Mouse (Mus musculus) bone marrow macrophage, adult 2 months (primary cell): ENCODE measurements around the gene Tas2r140.

Source experiments
- CTCF ChIP-seq: IDR thresholded peaks from 2 replicates; pipeline ENCODE4 v1.5.1; 2012; ENCODE audit warnings: low read depth, mild to moderate bottlenecking, low read length, moderate library complexity
- POLR2A ChIP-seq: IDR thresholded peaks from 2 replicates; pipeline ENCODE4 v1.6.1; 2012; ENCODE audit warnings: mild to moderate bottlenecking, low read depth, low read length, borderline replicate concordance

GRCm38 (mm10) chr6:133102430-133102829 lies 46.8 kb upstream of the Tas2r140 start:
- TF ChIP-seq CTCF, result no peak
- no peak for TF ChIP-seq POLR2A
